Mouse (Mus musculus) hindbrain, embryonic 15.5 days (tissue): ENCODE results near the gene Epb41l4b. TPM values are rescaled to one million over a fixed set of nuclear protein-coding genes. Genes with fewer than 3 reads are reported as not detected.

ENCODE experiments used
- ATAC-seq: fragments of 200-750 bp; cut with Nextera tagmentation; 2 replicates; pipeline ENCODE4 v1.8.0; 2017; ENCODE audit warnings: low read depth, moderate number of reproducible peaks, moderate TSS enrichment; ENCODE audit not compliant: low FRiP score
- H3K27ac ChIP-seq: fragments of 300-500 bp; sonication (generic); replicated peaks from 2 replicates; pipeline ENCODE4 v1.5.1; 2015; ENCODE audit warnings: mild to moderate bottlenecking, inconsistent platforms
- H3K27me3 ChIP-seq: fragments of 300-500 bp; sonication (generic); 2 replicates; pipeline ENCODE4 v1.6.1; 2015; ENCODE audit warnings: control low read depth, inconsistent platforms
- H3K36me3 ChIP-seq: fragments of 300-500 bp; sonication (generic); 2 replicates; pipeline ENCODE4 v1.6.1; 2015; ENCODE audit warnings: control low read depth, inconsistent platforms
- H3K4me1 ChIP-seq: fragments of 300-500 bp; sonication (generic); replicated peaks from 2 replicates; pipeline ENCODE4 v1.6.1; 2015; ENCODE audit warnings: control low read depth, inconsistent platforms
- H3K4me2 ChIP-seq: fragments of 300-500 bp; sonication (generic); 2 replicates; pipeline ENCODE4 v1.6.1; 2015; ENCODE audit warnings: moderate library complexity, mild to moderate bottlenecking, inconsistent platforms
- H3K4me3 ChIP-seq: fragments of 300-500 bp; sonication (generic); 2 replicates; pipeline ENCODE4 v1.5.1; 2015; ENCODE audit warnings: mild to moderate bottlenecking, inconsistent platforms
- H3K9ac ChIP-seq: fragments of 300-500 bp; sonication (generic); 2 replicates; pipeline ENCODE4 v1.6.1; 2015; ENCODE audit warnings: inconsistent platforms
- H3K9me3 ChIP-seq: fragments of 300-500 bp; sonication (generic); 2 replicates; pipeline ENCODE4 v1.6.1; 2016; ENCODE audit warnings: control low read depth, inconsistent platforms
- WGBS: fragments of 180-500 bp; shearing (Covaris S2); methylation state at CpG from one replicate; pipeline ENCODE4 v1.1.7; 2015; 5-methylcytosine and 5-hydroxymethylcytosine counted together
- polyA plus RNA-seq: library from polyadenylated mRNA; unstranded; fragments of >200 nt; fragmentation: Nextera tagmentation; extraction: Ambion mirVana; gene quantifications from 2 replicates; pipeline ENCODE4 v1.2.1, GENCODE M21; 2015

Gene Epb41l4b
- polyA plus RNA-seq, 1 experiment from 2014 or later = 3.5 TPM

- H3K9ac ChIP-seq = no peak overlapping the region
- no peaks in the 10 kb centered on the region for H3K9me3 ChIP-seq
- ATAC-seq = peak; percentile 77
- H3K4me2 ChIP-seq = no peak overlapping the region
- no peak overlapping the region for H3K4me3 ChIP-seq
- WGBS = 47% methylated on average over 9 of the region's 9 CpGs
- H3K27ac ChIP-seq = no peak overlapping the region
- H3K27me3 ChIP-seq = no peaks in the 10 kb centered on the region
- H3K4me1 ChIP-seq = peaks cover 11% of the 10 kb centered on the region; the same call in 1 of the 2 replicates
- no peaks in the 10 kb centered on the region for H3K36me3 ChIP-seq
Observed at GRCm38 (mm10) chr4:57046160-57046571, 97.1 kb downstream of the Epb41l4b start.

GRCm38 (mm10) chr4:57043621-57044020 is 99.6 kb downstream of the Epb41l4b start:
- no peak for ATAC-seq

GRCm38 (mm10) chr4:57041661-57042060 is 101.6 kb downstream of the Epb41l4b start:
- ATAC-seq = no peak
- WGBS = 92% methylated on average over 6 of the region's 6 CpGs

More at GRCm38 (mm10) chr4:57043621-57044020, 99.6 kb downstream of the Epb41l4b start:
- Histone ChIP-seq H3K9me3 (no peaks in the 10 kb centered on the region), H3K36me3 (no peaks in the 10 kb centered on the region), H3K4me2 (no peak overlapping the region), H3K4me3 (no peak overlapping the region), H3K9ac (no peak overlapping the region), H3K4me1 (peaks cover 18% of the 10 kb centered on the region), H3K27ac (no peak overlapping the region), H3K27me3 (no peaks in the 10 kb centered on the region)
- WGBS = 95% methylated on average over 8 of the region's 8 CpGs

GRCm38 (mm10) chr4:57041211-57041610 is 102.0 kb downstream of the Epb41l4b start:
- no peak overlapping the region for H3K27ac ChIP-seq
- 91% methylated on average over 4 of the region's 4 CpGs for WGBS
- H3K27me3 ChIP-seq = no peaks in the 10 kb centered on the region
- ATAC-seq = no peak
- no peaks in the 10 kb centered on the region for H3K9me3 ChIP-seq
- no peak overlapping the region for H3K4me3 ChIP-seq
- peaks cover 17% of the 10 kb centered on the region for H3K4me1 ChIP-seq
- no peak overlapping the region for H3K4me2 ChIP-seq
- H3K36me3 ChIP-seq = no peaks in the 10 kb centered on the region
- no peak overlapping the region for H3K9ac ChIP-seq

More at GRCm38 (mm10) chr4:57041661-57042060, 101.6 kb downstream of the Epb41l4b start:
- Histone ChIP-seq H3K27me3 (no peaks in the 10 kb centered on the region), H3K27ac (no peak overlapping the region), H3K36me3 (no peaks in the 10 kb centered on the region), H3K9me3 (no peaks in the 10 kb centered on the region), H3K4me2 (no peak overlapping the region), H3K4me1 (peaks cover 17% of the 10 kb centered on the region), H3K9ac (no peak overlapping the region), H3K4me3 (no peak overlapping the region)

- Histone ChIP-seq H3K4me2 (no peak overlapping the region), H3K4me3 (no peak overlapping the region), H3K4me1 (peaks cover 17% of the 10 kb centered on the region), H3K36me3 (no peaks in the 10 kb centered on the region), H3K27ac (no peak overlapping the region), H3K9me3 (no peaks in the 10 kb centered on the region), H3K27me3 (no peaks in the 10 kb centered on the region), H3K9ac (no peak overlapping the region)
- no peak for ATAC-seq
- 71% methylated on average over 8 of the region's 8 CpGs for WGBS
Observed at GRCm38 (mm10) chr4:57040481-57040880, 102.8 kb downstream of the Epb41l4b start.

- Histone ChIP-seq H3K9me3 (no peaks in the 10 kb centered on the region), H3K4me1 (peaks cover 17% of the 10 kb centered on the region), H3K4me3 (peak overlapping the region; percentile 27), H3K4me2 (peak overlapping the region; percentile 58), H3K27me3 (no peaks in the 10 kb centered on the region), H3K36me3 (no peaks in the 10 kb centered on the region), H3K9ac (peak overlapping the region; percentile 31), H3K27ac (peak overlapping the region; percentile 63)
- ATAC-seq = peak; percentile 82
- WGBS = 8% methylated on average over 21 of the region's 23 CpGs
Observed at GRCm38 (mm10) chr4:57039127-57040031, 103.9 kb downstream of the Epb41l4b start.

GRCm38 (mm10) chr4:57037554-57037953 is 105.7 kb downstream of the Epb41l4b start:
- no peaks in the 10 kb centered on the region for H3K9me3 ChIP-seq

GRCm38 (mm10) chr4:57034169-57034568 is 109.1 kb downstream of the Epb41l4b start:
- H3K4me1 ChIP-seq = peaks cover 8% of the 10 kb centered on the region
- no peaks in the 10 kb centered on the region for H3K36me3 ChIP-seq
- no peak overlapping the region for H3K27ac ChIP-seq
- H3K27me3 ChIP-seq = no peaks in the 10 kb centered on the region
- H3K4me3 ChIP-seq = no peak overlapping the region
- no peaks in the 10 kb centered on the region for H3K9me3 ChIP-seq
- H3K9ac ChIP-seq = no peak overlapping the region
- ATAC-seq = no peak
- 79% methylated on average over 5 of the region's 5 CpGs for WGBS
- no peak overlapping the region for H3K4me2 ChIP-seq

More at GRCm38 (mm10) chr4:57037554-57037953, 105.7 kb downstream of the Epb41l4b start:
- 77% methylated on average over 7 of the region's 7 CpGs for WGBS
- H3K27me3 ChIP-seq = no peaks in the 10 kb centered on the region
- H3K4me1 ChIP-seq = peaks cover 17% of the 10 kb centered on the region
- H3K9ac ChIP-seq = no peak overlapping the region
- no peaks in the 10 kb centered on the region for H3K36me3 ChIP-seq
- no peak overlapping the region for H3K4me2 ChIP-seq
- ATAC-seq = no peak
- no peak overlapping the region for H3K4me3 ChIP-seq
- no peak overlapping the region for H3K27ac ChIP-seq

- Histone ChIP-seq H3K4me2 (no peak overlapping the region), H3K27me3 (no peaks in the 10 kb centered on the region), H3K9me3 (no peaks in the 10 kb centered on the region), H3K36me3 (no peaks in the 10 kb centered on the region), H3K9ac (no peak overlapping the region), H3K27ac (no peak overlapping the region), H3K4me3 (no peak overlapping the region), H3K4me1 (no peaks in the 10 kb centered on the region)
- ATAC-seq = no peak
- 79% methylated on average over 4 of the region's 4 CpGs for WGBS
Observed at GRCm38 (mm10) chr4:57031440-57031839, 111.8 kb downstream of the Epb41l4b start.

- WGBS = 60% methylated on average over 10 of the region's 10 CpGs
- H3K36me3 ChIP-seq = no peaks in the 10 kb centered on the region
- H3K4me3 ChIP-seq = no peak overlapping the region
- no peak overlapping the region for H3K9ac ChIP-seq
- no peak overlapping the region for H3K27ac ChIP-seq
- H3K27me3 ChIP-seq = no peaks in the 10 kb centered on the region
- no peaks in the 10 kb centered on the region for H3K9me3 ChIP-seq
- ATAC-seq = no peak
- H3K4me2 ChIP-seq = no peak overlapping the region
- H3K4me1 ChIP-seq = no peaks in the 10 kb centered on the region
Observed at GRCm38 (mm10) chr4:57027954-57028353, 115.3 kb downstream of the Epb41l4b start.

- ATAC-seq = no peak
- 75% methylated on average over 3 of the region's 3 CpGs for WGBS
- H3K4me2 ChIP-seq = no peak overlapping the region
Observed at GRCm38 (mm10) chr4:57023527-57023926, 119.7 kb downstream of the Epb41l4b start.

GRCm38 (mm10) chr4:57021288-57021687 is 121.9 kb downstream of the Epb41l4b start:
- Histone ChIP-seq H3K36me3 (no peaks in the 10 kb centered on the region), H3K4me2 (no peak overlapping the region), H3K9ac (no peak overlapping the region), H3K27me3 (no peaks in the 10 kb centered on the region), H3K4me1 (no peaks in the 10 kb centered on the region), H3K4me3 (no peak overlapping the region), H3K27ac (no peak overlapping the region), H3K9me3 (no peaks in the 10 kb centered on the region)
- no peak for ATAC-seq
- 88% methylated on average over 3 of the region's 3 CpGs for WGBS

More at GRCm38 (mm10) chr4:57023527-57023926, 119.7 kb downstream of the Epb41l4b start:
- Histone ChIP-seq H3K9me3 (no peaks in the 10 kb centered on the region), H3K27ac (no peak overlapping the region), H3K36me3 (no peaks in the 10 kb centered on the region), H3K4me1 (no peaks in the 10 kb centered on the region), H3K4me3 (no peak overlapping the region), H3K9ac (no peak overlapping the region), H3K27me3 (no peaks in the 10 kb centered on the region)
